8 mouse cellular contexts compared by ENCODE assay signal in genomic region chr10:97564957-97565856, GRCm38 (mm10). TPM values are rescaled to one million over a fixed set of nuclear protein-coding genes. Genes with fewer than 3 reads are reported as not detected.
A peak's percentile ranks its signal among the peaks of the same experiment; 100 is the strongest.
DNase-seq lines count a peak whose midpoint lies in the region; ATAC-seq and TF ChIP-seq lines count a peak whose summit lies in the region.

Lum (plus strand) TSS chr10:97565128.

- H3K4me1 ChIP-seq in forebrain, embryonic 10.5 days, result peaks cover 10% of the 10 kb centered on the region
- H3K4me1 ChIP-seq in forebrain, postnatal 0 days (ENCODE audit: insufficient read depth), result no peaks in the 10 kb centered on the region
- H3K4me1 ChIP-seq in embryonic facial prominence, embryonic 11.5 days (ENCODE audit: control insufficient read depth, insufficient read depth, low read length), result no peaks in the 10 kb centered on the region
- peaks cover 4% of the 10 kb centered on the region; the same call in 1 of the 2 replicates for H3K4me1 ChIP-seq in heart, embryonic 12.5 days (replicated peaks)
- peaks cover 8% of the 10 kb centered on the region; the same call in 1 of the 2 replicates for H3K4me1 ChIP-seq in limb, embryonic 15.5 days

- DNase-seq in forebrain, embryonic 10.5 days (ENCODE audit: extremely low spot score, low spot score), result peak; percentile 37
- no peak for DNase-seq in forebrain, postnatal 0 days
- peak; percentile 77 for DNase-seq in embryonic facial prominence, embryonic 11.5 days (ENCODE audit: low spot score)
- no peak for DNase-seq in left cerebral cortex, postnatal 10 days (ENCODE audit: extremely low spot score in 1 of 2, low spot score in 2 of 2)
- no peak for DNase-seq in left cerebral cortex, postnatal 36 days (ENCODE audit: low spot score in 2 of 2)

- H3K27ac ChIP-seq in forebrain, embryonic 10.5 days, result peak within 1 kb of the TSS; percentile 75
- H3K27ac ChIP-seq in forebrain, postnatal 0 days (ENCODE audit: low read depth, low read length), result no peak within 1 kb of the TSS
- 0 out of 2 replicates have a peak within 1 kb of the TSS, but pooled peaks have one; percentile 30 for H3K27ac ChIP-seq in embryonic facial prominence, embryonic 11.5 days (replicated peaks; ENCODE audit: low read depth, low read length)
- peak within 1 kb of the TSS; percentile 70 for H3K27ac ChIP-seq in heart, embryonic 12.5 days (ENCODE audit: poor library complexity, severe bottlenecking)
- H3K27ac ChIP-seq in limb, embryonic 15.5 days, result peak within 1 kb of the TSS; percentile 92

- H3K9me3 ChIP-seq in forebrain, embryonic 10.5 days, result no peaks in the 10 kb centered on the region
- no peaks in the 10 kb centered on the region for H3K9me3 ChIP-seq in forebrain, postnatal 0 days (ENCODE audit: low read length)
- H3K9me3 ChIP-seq in embryonic facial prominence, embryonic 11.5 days (replicated peaks; ENCODE audit: control insufficient read depth, low read length), result no peaks in the 10 kb centered on the region
- no peaks in the 10 kb centered on the region for H3K9me3 ChIP-seq in heart, embryonic 12.5 days (replicated peaks)
- H3K9me3 ChIP-seq in limb, embryonic 15.5 days, result no peaks in the 10 kb centered on the region

- H3K27me3 ChIP-seq in forebrain, embryonic 10.5 days (ENCODE audit: poor library complexity, severe bottlenecking), result no peaks in the 10 kb centered on the region
- H3K27me3 ChIP-seq in forebrain, postnatal 0 days (ENCODE audit: insufficient read depth, low read length), result no peaks in the 10 kb centered on the region
- no peaks in the 10 kb centered on the region for H3K27me3 ChIP-seq in embryonic facial prominence, embryonic 11.5 days (ENCODE audit: control insufficient read depth, insufficient read depth, low read length)
- H3K27me3 ChIP-seq in heart, embryonic 12.5 days (replicated peaks), result no peaks in the 10 kb centered on the region
- H3K27me3 ChIP-seq in limb, embryonic 15.5 days, result no peaks in the 10 kb centered on the region

- WGBS in forebrain, embryonic 10.5 days, result 57% methylated on average over 10 of the region's 10 CpGs
- WGBS in forebrain, postnatal 0 days, result 31% methylated on average over 10 of the region's 10 CpGs
- WGBS in embryonic facial prominence, embryonic 11.5 days, result 35% methylated on average over 10 of the region's 10 CpGs
- 46% methylated on average over 10 of the region's 10 CpGs for WGBS in heart, embryonic 12.5 days
- 23% methylated on average over 10 of the region's 10 CpGs for WGBS in limb, embryonic 15.5 days

- no peak within 1 kb of the TSS for H3K4me3 ChIP-seq in forebrain, embryonic 10.5 days
- H3K4me3 ChIP-seq in forebrain, postnatal 0 days (ENCODE audit: low read depth, low read length), result no peak within 1 kb of the TSS
- no peak within 1 kb of the TSS for H3K4me3 ChIP-seq in embryonic facial prominence, embryonic 11.5 days (ENCODE audit: low read depth, low read length)
- no peak within 1 kb of the TSS for H3K4me3 ChIP-seq in heart, embryonic 12.5 days
- peak within 1 kb of the TSS; percentile 32 for H3K4me3 ChIP-seq in limb, embryonic 15.5 days

- no peak for ATAC-seq in forebrain, postnatal 0 days
- peak; percentile 72 for ATAC-seq in embryonic facial prominence, embryonic 11.5 days (replicated peaks; ENCODE audit: insufficient number of reproducible peaks, low FRiP score, low TSS enrichment, low read depth)
- ATAC-seq in heart, embryonic 12.5 days (ENCODE audit: insufficient number of reproducible peaks, low FRiP score), result 0 out of 2 replicates have a peak, but pooled peaks have one; percentile 9
- ATAC-seq in limb, embryonic 15.5 days (ENCODE audit: insufficient number of reproducible peaks, low FRiP score, low TSS enrichment, low read depth), result peak; percentile 88
- no peak for ATAC-seq in cerebellum, adult (ENCODE audit: insufficient number of reproducible peaks, low FRiP score, low TSS enrichment)

- intact Hi-C loops in left cerebral cortex, postnatal 10 days (cut with DNase I), result no loop called here
- intact Hi-C loops in left cerebral cortex, postnatal 36 days (cut with DNase I), result no loop called here

- 0 out of 2 replicates have a peak, but pooled peaks cover 4% of the 10 kb centered on the region for H3K36me3 ChIP-seq in forebrain, embryonic 10.5 days (replicated peaks)
- H3K36me3 ChIP-seq in forebrain, postnatal 0 days (ENCODE audit: insufficient read depth), result no peaks in the 10 kb centered on the region
- no peaks in the 10 kb centered on the region for H3K36me3 ChIP-seq in embryonic facial prominence, embryonic 11.5 days (replicated peaks; ENCODE audit: control insufficient read depth, insufficient read depth, low read depth, low read length)
- no peaks in the 10 kb centered on the region for H3K36me3 ChIP-seq in heart, embryonic 12.5 days
- H3K36me3 ChIP-seq in limb, embryonic 15.5 days, result 0 out of 2 replicates have a peak, but pooled peaks cover 3% of the 10 kb centered on the region

- no peak within 1 kb of the TSS; the same call in 1 of the 2 replicates for H3K4me2 ChIP-seq in forebrain, postnatal 0 days (ENCODE audit: low read depth)
- peak within 1 kb of the TSS; percentile 21; the same call in 1 of the 2 replicates for H3K4me2 ChIP-seq in embryonic facial prominence, embryonic 11.5 days (ENCODE audit: low read depth, low read length)
- H3K4me2 ChIP-seq in heart, embryonic 12.5 days, result peak within 1 kb of the TSS; percentile 41; the same call in 1 of the 2 replicates
- peak within 1 kb of the TSS; percentile 36 for H3K4me2 ChIP-seq in limb, embryonic 15.5 days

- TF ChIP-seq CTCF in forebrain, postnatal 0 days (IDR thresholded peaks at IDR 0.05; ENCODE audit: low read depth), result no peak

- H3K9ac ChIP-seq in forebrain, postnatal 0 days, result no peak within 1 kb of the TSS
- no peak within 1 kb of the TSS for H3K9ac ChIP-seq in embryonic facial prominence, embryonic 11.5 days (replicated peaks; ENCODE audit: low read length)
- no peak within 1 kb of the TSS for H3K9ac ChIP-seq in heart, embryonic 12.5 days
- no peak within 1 kb of the TSS for H3K9ac ChIP-seq in limb, embryonic 15.5 days

RNA-seq across cellular contexts. Expression of gene Lum, which starts in this region (rescaled TPM):
- polyA plus RNA-seq in forebrain, embryonic 10.5 days (2016; fragmentation: Nextera tagmentation; extraction: Ambion mirVana), result 49.1 and 52.8 TPM in 2 replicates
- total RNA-seq in forebrain, postnatal 0 days (2014; rRNA removed), result 4.5 and 11.8 TPM in 2 replicates
- polyA plus RNA-seq in forebrain, postnatal 0 days (2015; fragmentation: Nextera tagmentation; extraction: Ambion mirVana), result 9.4 and 15.6 TPM in 2 replicates
- 106 and 116 TPM in 2 replicates for polyA plus RNA-seq in embryonic facial prominence, embryonic 11.5 days (2014; fragmentation: Nextera tagmentation; extraction: Ambion mirVana)
- polyA plus RNA-seq in heart, embryonic 12.5 days (2016; fragmentation: Nextera tagmentation; extraction: Ambion mirVana), result 87.6 and 99.5 TPM in 2 replicates
- polyA plus RNA-seq in limb, embryonic 15.5 days (2015; fragmentation: Nextera tagmentation; extraction: Ambion mirVana), result 666 and 680 TPM in 2 replicates
- total RNA-seq in left cerebral cortex, postnatal 10 days (2021), result 1 to 10 TPM; 3.2 to 3.8 TPM
- 1 to 10 TPM; 1.5 to 2.3 TPM for total RNA-seq in left cerebral cortex, postnatal 36 days (2021)

Comparison
In these comparisons a context has a peak if more than half of its experiments do, and no peak if none do; other contexts are left out.
1. DNase-seq: peak in forebrain, embryonic 10.5 days (single experiment) and embryonic facial prominence, embryonic 11.5 days (single experiment); none in forebrain, postnatal 0 days (single experiment), left cerebral cortex, postnatal 10 days (0 of 2) and left cerebral cortex, postnatal 36 days (0 of 2).
2. ATAC-seq: peak in embryonic facial prominence, embryonic 11.5 days (single experiment), heart, embryonic 12.5 days (single experiment) and limb, embryonic 15.5 days (single experiment); none in forebrain, postnatal 0 days (single experiment) and cerebellum, adult (single experiment).